Mouse (Mus musculus) C2C12 (cell line): ENCODE data around the gene Timm17b. TPM values are rescaled to one million over a fixed set of nuclear protein-coding genes. Genes with fewer than 3 reads are reported as not detected.

Experiments used
- H3K27me3 ChIP-seq: one replicate; pipeline ENCODE4 v1.6.1; 2011; ENCODE audit not compliant: control insufficient read depth, insufficient read depth, insufficient read length
- H3K36me3 ChIP-seq: one replicate; pipeline ENCODE4 v1.6.1; 2011; ENCODE audit not compliant: control insufficient read depth, insufficient read depth
- H3K4me3 ChIP-seq: one replicate; pipeline ENCODE4 v1.5.1; 2011; ENCODE audit warnings: mild to moderate bottlenecking, control low read depth; ENCODE audit not compliant: poor library complexity, insufficient read depth, severe bottlenecking
- H3K79me2 ChIP-seq: one replicate; pipeline ENCODE4 v1.6.1; 2011; ENCODE audit not compliant: control insufficient read depth, insufficient read depth
- H3K79me3 ChIP-seq: one replicate; pipeline ENCODE4 v1.6.1; 2011; ENCODE audit warnings: low read depth, control low read depth
- H3ac ChIP-seq: one replicate; pipeline ENCODE3; 2011; ENCODE audit warnings: low read depth; ENCODE audit not compliant: control insufficient read depth, insufficient read length
- CEBPB ChIP-seq: IDR thresholded peaks from one replicate; pipeline ENCODE4 v1.6.1; 2011; ENCODE audit warnings: low read depth, mild to moderate bottlenecking, control low read depth, moderate library complexity
- CTCF ChIP-seq: IDR thresholded peaks from one replicate; pipeline ENCODE4 v1.5.1; 2011; ENCODE audit not compliant: control insufficient read depth, insufficient read depth, insufficient read length
- FOSL1 ChIP-seq: IDR thresholded peaks from one replicate; pipeline ENCODE4 v1.8.0; 2011; ENCODE audit warnings: mild to moderate bottlenecking, low read length; ENCODE audit not compliant: poor library complexity, insufficient read depth, severe bottlenecking
- MAX ChIP-seq: IDR thresholded peaks from one replicate; pipeline ENCODE4 v1.6.1; 2011; ENCODE audit warnings: mild to moderate bottlenecking, control low read depth
- MYOD1 ChIP-seq: IDR thresholded peaks from one replicate; pipeline ENCODE4 v1.6.1; 2011; ENCODE audit warnings: low read depth; ENCODE audit not compliant: control insufficient read depth, insufficient read length
- MYOG ChIP-seq: IDR thresholded peaks from one replicate; pipeline ENCODE4 v1.6.1; 2011; ENCODE audit not compliant: control insufficient read depth, insufficient read length; ENCODE audit errors: extremely low read depth
- USF1 ChIP-seq: IDR thresholded peaks from one replicate; pipeline ENCODE4 v1.6.1; 2011; ENCODE audit warnings: low read depth, mild to moderate bottlenecking, control low read depth, moderate library complexity
- polyA plus RNA-seq: library from polyadenylated mRNA; unstranded; fragments of >200 nt; fragmentation: generic; extraction: Trizol; gene quantifications from one replicate; pipeline ENCODE4 v1.2.1, GENCODE M21; 2012; ENCODE audit warnings: missing spikeins

Timm17b gene
- polyA plus RNA-seq, 1 experiment: 43.1 TPM

GRCm38 (mm10) chrX:7878495-7878894 lies 20.7 kb upstream of the Timm17b start:
- Histone ChIP-seq H3ac (peak overlapping the region; percentile 74), H3K79me3 (no peaks in the 10 kb centered on the region), H3K36me3 (no peaks in the 10 kb centered on the region), H3K4me3 (peak overlapping the region; percentile 23), H3K27me3 (no peaks in the 10 kb centered on the region), H3K79me2 (no peaks in the 10 kb centered on the region)
- TF ChIP-seq MYOG (no peak), USF1 (no peak), FOSL1 (no peak), CEBPB (no peak), MYOD1 (no peak), CTCF (no peak), MAX (no peak)

GRCm38 (mm10) chrX:7879819-7880218 lies 19.3 kb upstream of the Timm17b start:
- H3K36me3 ChIP-seq: no peaks in the 10 kb centered on the region
- H3K79me2 ChIP-seq: peaks cover 7% of the 10 kb centered on the region
- H3K79me3 ChIP-seq: peaks cover 4% of the 10 kb centered on the region
- H3ac ChIP-seq: no peak overlapping the region
- no peak for TF ChIP-seq CTCF
- TF ChIP-seq MYOG: no peak
- TF ChIP-seq USF1: no peak
- no peak for TF ChIP-seq MAX
- no peak for TF ChIP-seq MYOD1
- H3K27me3 ChIP-seq: no peaks in the 10 kb centered on the region
- no peak overlapping the region for H3K4me3 ChIP-seq

GRCm38 (mm10) chrX:7883841-7884567 lies 15.2 kb upstream of the Timm17b start, which contains the start of gene Slc35a2:
Gene Slc35a2, plus strand, starts transcription at chrX:7884028.
- Histone ChIP-seq H3K36me3 (no peaks in the 10 kb centered on the region), H3ac (peak within 1 kb of the TSS; percentile 71), H3K79me3 (peaks cover 8% of the 10 kb centered on the region), H3K4me3 (peak within 1 kb of the TSS; percentile 44), H3K79me2 (peaks cover 24% of the 10 kb centered on the region), H3K27me3 (no peaks in the 10 kb centered on the region)
- TF ChIP-seq MYOD1: no peak
- no peak for TF ChIP-seq MAX
- TF ChIP-seq MYOG: no peak
- TF ChIP-seq FOSL1: no peak
- no peak for TF ChIP-seq USF1
- TF ChIP-seq CTCF: no peak
- no peak for TF ChIP-seq CEBPB

GRCm38 (mm10) chrX:7898211-7898610 lies 946 bp upstream of the Timm17b start:
- H3ac ChIP-seq: peak overlapping the region; percentile 38
- H3K79me2 ChIP-seq: peaks cover 12% of the 10 kb centered on the region
- H3K79me3 ChIP-seq: peaks cover 3% of the 10 kb centered on the region
- H3K36me3 ChIP-seq: peaks cover 11% of the 10 kb centered on the region
- TF ChIP-seq FOSL1 (no peak), MYOD1 (no peak), USF1 (no peak), CEBPB (no peak), MAX (no peak), CTCF (no peak), MYOG (no peak)
- peak overlapping the region; percentile 50 for H3K4me3 ChIP-seq
- no peaks in the 10 kb centered on the region for H3K27me3 ChIP-seq

- H3K4me3 ChIP-seq: no peak overlapping the region
- no peak overlapping the region for H3ac ChIP-seq
- no peaks in the 10 kb centered on the region for H3K79me2 ChIP-seq
- no peaks in the 10 kb centered on the region for H3K27me3 ChIP-seq
- TF ChIP-seq MYOD1: no peak
- no peak for TF ChIP-seq CTCF
- TF ChIP-seq FOSL1: no peak
- no peak for TF ChIP-seq CEBPB
- TF ChIP-seq USF1: no peak
- no peak for TF ChIP-seq MYOG
- no peak for TF ChIP-seq MAX
- no peaks in the 10 kb centered on the region for H3K79me3 ChIP-seq
- H3K36me3 ChIP-seq: no peaks in the 10 kb centered on the region
Observed at GRCm38 (mm10) chrX:7904441-7904840, 5.3 kb downstream of the Timm17b start.
